Mouse (Mus musculus): ENCODE measurements around the gene Fam20c. TPM values are rescaled to one million over a fixed set of nuclear protein-coding genes. Genes with fewer than 3 reads are reported as not detected.

Fam20c gene
- polyA plus RNA-seq (2016; fragmentation: Nextera tagmentation; extraction: Ambion mirVana) = 21.6 and 23.3 TPM in 2 replicates

DNA sequence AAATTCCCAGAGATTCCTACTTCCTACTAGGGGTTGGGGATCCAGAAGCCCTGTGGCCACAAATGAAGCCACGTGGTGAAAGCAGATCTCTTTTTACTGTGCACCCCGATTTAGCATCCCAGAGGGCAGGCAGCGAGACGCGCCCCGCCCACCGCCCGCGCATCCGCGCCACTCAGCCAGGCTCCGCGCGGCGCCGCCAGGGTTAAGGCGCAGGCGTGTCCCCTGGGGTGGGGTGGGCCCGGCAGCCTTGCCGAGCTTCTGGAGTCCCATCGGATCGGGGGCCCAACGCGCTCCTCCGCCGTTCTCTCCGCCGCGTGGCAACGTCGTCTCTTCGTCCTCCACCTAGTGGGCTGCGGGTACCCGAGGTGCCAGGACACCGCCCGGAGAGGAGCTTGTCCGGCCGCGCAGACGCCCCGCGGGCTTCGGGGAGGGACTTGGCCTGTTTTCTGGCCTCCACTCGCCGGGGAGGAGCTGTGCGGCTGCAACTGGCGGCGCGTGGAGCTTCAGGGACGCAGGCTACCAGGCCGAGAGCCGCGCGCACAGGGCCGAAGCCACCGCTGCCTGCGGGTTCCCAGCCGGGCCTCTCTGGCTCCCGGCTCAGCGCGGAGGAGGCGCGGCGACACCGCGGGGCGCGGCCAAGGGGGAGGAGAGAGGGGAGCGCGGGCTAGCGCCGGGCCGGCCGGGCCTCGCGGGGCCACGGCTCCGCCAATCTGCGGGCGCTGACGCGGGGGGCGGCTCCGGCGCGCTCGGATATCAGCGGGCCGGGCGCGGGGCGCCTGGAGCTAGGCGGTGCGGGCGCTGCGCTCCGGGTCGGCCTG, at the start of gene Fam20c:
Gene Fam20c, plus strand, starts transcription at position 212 of the 818 bp plus-strand sequence.
- Histone ChIP-seq H3K4me2 (peak within 1 kb of the TSS; percentile 95), H3K27me3 (peaks cover 46% of the 10 kb centered on the region), H3K36me3 (replicated peaks) (0 out of 2 replicates have a peak, but pooled peaks cover 8% of the 10 kb centered on the region), H3K27ac (peak within 1 kb of the TSS; percentile 95), H3K9me3 (no peaks in the 10 kb centered on the region), H3K4me1 (peaks cover 39% of the 10 kb centered on the region), H3K9ac (peak within 1 kb of the TSS; percentile 80), H3K4me3 (replicated peaks) (peak within 1 kb of the TSS; percentile 67)
- 0% methylated on average over 95 of the region's 98 CpGs for WGBS
- peak; percentile 87 for ATAC-seq (ENCODE audit: low FRiP score)

DNA sequence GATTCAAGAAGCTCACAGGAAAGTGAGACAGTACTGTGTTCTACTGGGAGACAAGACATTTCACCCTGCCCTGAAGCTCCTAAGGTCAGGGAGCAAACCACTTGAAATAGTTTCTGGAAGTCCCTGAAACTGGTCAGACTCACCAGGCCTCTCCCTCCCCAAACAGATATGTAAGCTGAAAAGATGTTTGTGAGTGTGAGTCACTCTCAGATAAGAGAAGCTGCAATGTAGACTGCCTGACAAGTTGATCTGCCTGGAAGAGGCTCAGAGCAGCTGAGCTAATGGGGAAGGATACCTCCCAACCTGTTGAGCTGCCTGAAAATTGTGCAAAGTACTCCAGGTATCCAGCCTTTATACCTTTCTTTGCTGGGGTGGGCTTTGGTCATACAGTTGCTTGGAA, 46.9 kb upstream of the Fam20c start:
- no peaks in the 10 kb centered on the region; the same call in 1 of the 2 replicates for H3K27me3 ChIP-seq
- H3K4me3 ChIP-seq (replicated peaks) = no peak overlapping the region

DNA sequence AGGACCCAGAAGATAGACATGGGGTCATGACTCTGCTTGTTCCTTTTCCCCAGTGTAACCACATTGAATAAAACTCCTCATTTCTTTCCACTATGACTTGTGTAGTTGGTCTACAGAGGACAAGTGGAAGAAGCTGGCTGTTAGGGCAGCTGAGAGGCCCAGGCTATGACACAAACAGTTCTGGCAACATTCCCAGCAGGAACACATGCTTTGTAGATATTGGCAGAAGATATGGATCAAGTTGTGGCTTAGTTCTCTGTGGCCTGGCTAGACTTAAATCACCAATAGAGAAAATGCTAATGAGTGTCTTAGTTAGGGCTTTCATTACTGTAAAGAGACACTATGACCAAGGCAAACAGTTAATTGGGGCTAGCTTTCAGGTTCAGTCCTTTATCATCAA, 45.7 kb upstream of the Fam20c start:
- H3K4me3 ChIP-seq (replicated peaks) = no peak overlapping the region
- H3K27ac ChIP-seq = no peak overlapping the region
- H3K36me3 ChIP-seq (replicated peaks) = no peaks in the 10 kb centered on the region
- H3K27me3 ChIP-seq = no peaks in the 10 kb centered on the region; the same call in 1 of the 2 replicates
- no peak overlapping the region for H3K9ac ChIP-seq
- 0 out of 2 replicates have a peak, but pooled peaks cover 3% of the 10 kb centered on the region for H3K9me3 ChIP-seq
- no peak for ATAC-seq (ENCODE audit: low FRiP score)
- no peaks in the 10 kb centered on the region for H3K4me1 ChIP-seq
- no peak overlapping the region for H3K4me2 ChIP-seq

More for the DNA sequence above, 46.9 kb upstream of the Fam20c start:
- H3K27ac ChIP-seq = no peak overlapping the region
- H3K9ac ChIP-seq = no peak overlapping the region
- no peaks in the 10 kb centered on the region for H3K4me1 ChIP-seq
- no peaks in the 10 kb centered on the region for H3K36me3 ChIP-seq (replicated peaks)
- ATAC-seq (ENCODE audit: low FRiP score) = no peak
- no peak overlapping the region for H3K4me2 ChIP-seq
- H3K9me3 ChIP-seq = 0 out of 2 replicates have a peak, but pooled peaks cover 2% of the 10 kb centered on the region

DNA sequence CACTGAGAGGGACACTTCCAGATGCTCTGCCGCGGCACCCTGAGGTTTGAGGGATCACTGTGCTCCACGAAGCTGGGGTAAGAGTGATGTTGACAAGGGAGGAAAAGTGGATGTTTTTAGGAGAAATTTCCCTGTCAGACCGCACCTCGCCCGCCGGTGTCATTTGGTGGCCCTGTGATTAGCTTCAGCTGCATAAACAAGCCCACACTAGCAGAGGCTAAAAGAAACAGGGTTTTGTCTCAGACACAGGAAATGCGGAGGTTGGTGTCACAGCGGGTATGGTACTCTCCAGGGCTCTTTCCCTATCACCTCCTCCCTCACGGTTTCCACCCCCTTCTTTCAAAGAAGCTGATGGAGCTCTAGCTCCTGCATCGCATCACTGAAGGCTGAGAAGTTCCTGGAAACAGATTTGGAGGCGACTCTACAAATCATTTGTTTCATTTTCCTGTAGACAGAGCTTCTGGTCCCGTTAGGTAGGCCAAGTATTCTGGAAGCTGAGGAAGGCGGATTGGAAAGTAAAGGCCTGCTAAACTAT, 38.7 kb upstream of the Fam20c start:
- 53% methylated on average over 14 of the region's 14 CpGs for WGBS
- Histone ChIP-seq H3K4me1 (no peaks in the 10 kb centered on the region), H3K9me3 (0 out of 2 replicates have a peak, but pooled peaks cover 3% of the 10 kb centered on the region), H3K9ac (no peak overlapping the region), H3K4me3 (replicated peaks) (no peak overlapping the region), H3K27me3 (peaks cover 5% of the 10 kb centered on the region; the same call in 1 of the 2 replicates), H3K27ac (no peak overlapping the region), H3K36me3 (replicated peaks) (no peaks in the 10 kb centered on the region), H3K4me2 (no peak overlapping the region)
- ATAC-seq (ENCODE audit: low FRiP score) = no peak

DNA sequence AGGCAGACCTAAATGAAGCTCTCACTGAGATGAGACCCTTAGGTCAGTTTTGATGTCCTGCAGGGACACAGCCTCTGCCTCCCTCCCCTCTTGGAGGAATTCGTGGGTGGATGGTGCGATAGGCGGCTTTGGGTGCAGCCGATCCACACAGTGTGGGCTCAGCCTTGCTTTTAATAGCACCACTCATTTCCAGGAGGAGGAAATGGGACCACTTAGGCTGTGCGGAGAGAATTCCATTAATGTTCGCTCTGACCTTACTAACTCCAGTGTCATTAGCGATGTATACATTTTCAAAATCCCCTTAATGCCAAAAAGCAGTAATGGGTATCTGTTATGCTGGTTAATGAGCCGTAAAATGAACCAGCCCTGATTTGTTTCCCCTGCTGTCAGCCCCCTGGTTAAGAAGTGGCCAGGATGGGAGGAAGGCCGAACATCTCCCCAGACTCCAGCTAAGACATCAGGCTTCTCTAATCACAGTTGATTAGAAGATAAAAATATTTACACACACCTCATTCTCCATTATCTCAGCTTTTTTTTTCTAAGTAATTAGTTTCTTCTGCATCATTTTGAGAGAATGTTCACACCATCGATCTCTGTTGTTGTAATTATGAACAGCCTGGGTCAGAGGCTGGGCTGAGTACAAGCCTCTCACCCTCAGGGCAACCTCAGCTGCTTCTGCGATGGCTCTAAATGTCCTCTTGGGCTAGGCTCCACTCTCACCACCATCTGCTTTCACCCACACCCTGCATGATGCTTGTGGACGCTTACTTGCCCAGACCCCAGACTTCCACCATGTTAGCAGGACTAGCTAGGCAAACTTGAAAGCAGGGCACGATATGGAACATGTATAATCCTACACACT, 33.8 kb upstream of the Fam20c start:
- 46% methylated on average over 13 of the region's 13 CpGs for WGBS
- Histone ChIP-seq H3K36me3 (replicated peaks) (no peaks in the 10 kb centered on the region), H3K27me3 (peaks cover 20% of the 10 kb centered on the region), H3K4me2 (no peak overlapping the region), H3K4me3 (replicated peaks) (no peak overlapping the region), H3K4me1 (no peaks in the 10 kb centered on the region), H3K9ac (no peak overlapping the region), H3K27ac (no peak overlapping the region), H3K9me3 (no peaks in the 10 kb centered on the region)
- no peak for ATAC-seq (ENCODE audit: low FRiP score)

DNA sequence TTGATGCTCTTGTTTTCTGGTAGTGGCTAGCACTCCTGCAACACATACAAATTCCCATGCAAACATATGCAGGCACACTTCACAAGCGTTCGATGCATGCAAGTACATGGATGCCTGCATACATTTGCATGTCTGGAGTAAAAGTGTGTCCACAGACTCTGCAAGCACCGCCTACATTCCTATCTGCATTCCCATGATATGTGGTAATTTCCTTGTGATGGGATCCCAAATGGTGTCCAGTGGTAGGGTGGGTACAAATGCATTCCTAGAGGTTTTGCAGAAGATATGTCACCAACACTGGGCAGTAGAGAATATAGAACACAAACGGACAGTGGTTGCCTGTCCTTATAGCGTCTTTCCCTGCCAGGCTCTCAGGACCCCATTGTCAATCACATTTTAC, 29.9 kb upstream of the Fam20c start:
- 90% methylated on average over 5 of the region's 5 CpGs for WGBS

DNA sequence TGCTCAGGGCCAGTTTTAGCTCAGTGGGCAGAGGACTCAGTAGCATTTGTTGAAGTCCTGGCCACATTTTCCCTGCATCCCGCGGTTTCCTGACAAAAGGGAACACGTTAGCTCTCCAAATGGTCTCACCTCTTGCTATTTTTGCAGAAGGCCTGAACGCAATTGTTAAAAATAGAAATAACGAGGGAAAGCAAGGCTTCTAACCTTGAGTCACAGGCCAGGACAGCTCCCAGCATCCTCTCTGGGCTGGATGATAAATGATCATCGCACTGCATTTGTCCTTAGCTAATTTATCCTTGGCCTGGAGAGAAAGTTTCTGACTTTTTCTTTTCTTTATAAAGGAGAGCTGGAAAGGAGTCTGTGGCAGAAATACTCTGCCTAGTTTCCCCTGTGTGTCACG, 29.2 kb upstream of the Fam20c start:
- Histone ChIP-seq H3K4me3 (replicated peaks) (no peak overlapping the region), H3K4me1 (no peaks in the 10 kb centered on the region), H3K36me3 (replicated peaks) (no peaks in the 10 kb centered on the region), H3K27me3 (peaks cover 15% of the 10 kb centered on the region), H3K27ac (no peak overlapping the region), H3K9me3 (no peaks in the 10 kb centered on the region), H3K4me2 (no peak overlapping the region), H3K9ac (no peak overlapping the region)
- 60% methylated on average over 7 of the region's 7 CpGs for WGBS
- ATAC-seq (ENCODE audit: low FRiP score) = no peak

More for the DNA sequence above, 29.9 kb upstream of the Fam20c start:
- H3K4me2 ChIP-seq = no peak overlapping the region
- no peak overlapping the region for H3K9ac ChIP-seq
- ATAC-seq (ENCODE audit: low FRiP score) = no peak
- H3K27ac ChIP-seq = no peak overlapping the region
- peaks cover 15% of the 10 kb centered on the region for H3K27me3 ChIP-seq
- H3K4me1 ChIP-seq = no peaks in the 10 kb centered on the region
- H3K9me3 ChIP-seq = no peaks in the 10 kb centered on the region
- H3K4me3 ChIP-seq (replicated peaks) = no peak overlapping the region
- H3K36me3 ChIP-seq (replicated peaks) = no peaks in the 10 kb centered on the region

DNA sequence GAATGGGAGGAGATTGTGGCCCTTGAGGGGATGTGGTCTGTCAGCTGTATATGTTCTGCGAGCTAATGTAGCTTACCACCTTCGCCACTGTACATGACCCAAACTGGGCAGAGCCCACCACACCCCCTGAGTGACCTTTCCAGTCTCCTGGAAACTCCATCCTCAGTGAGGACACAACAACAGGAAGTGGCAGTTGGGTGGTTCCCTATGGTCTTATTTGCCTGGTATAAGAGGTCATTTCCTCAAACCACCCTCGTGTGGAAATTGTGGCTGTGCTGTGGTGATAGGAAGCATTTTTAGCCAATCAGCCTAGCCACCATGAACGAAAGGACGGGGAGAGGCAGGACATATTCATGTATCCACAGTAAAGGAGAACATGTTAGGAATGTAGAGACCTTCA, 23.5 kb upstream of the Fam20c start:
- WGBS = 87% methylated on average over 5 of the region's 5 CpGs
- Histone ChIP-seq H3K4me2 (no peak overlapping the region), H3K9me3 (no peaks in the 10 kb centered on the region), H3K4me1 (no peaks in the 10 kb centered on the region), H3K9ac (no peak overlapping the region), H3K4me3 (replicated peaks) (no peak overlapping the region), H3K27ac (no peak overlapping the region), H3K36me3 (replicated peaks) (no peaks in the 10 kb centered on the region), H3K27me3 (no peaks in the 10 kb centered on the region)
- ATAC-seq (ENCODE audit: low FRiP score) = no peak

DNA sequence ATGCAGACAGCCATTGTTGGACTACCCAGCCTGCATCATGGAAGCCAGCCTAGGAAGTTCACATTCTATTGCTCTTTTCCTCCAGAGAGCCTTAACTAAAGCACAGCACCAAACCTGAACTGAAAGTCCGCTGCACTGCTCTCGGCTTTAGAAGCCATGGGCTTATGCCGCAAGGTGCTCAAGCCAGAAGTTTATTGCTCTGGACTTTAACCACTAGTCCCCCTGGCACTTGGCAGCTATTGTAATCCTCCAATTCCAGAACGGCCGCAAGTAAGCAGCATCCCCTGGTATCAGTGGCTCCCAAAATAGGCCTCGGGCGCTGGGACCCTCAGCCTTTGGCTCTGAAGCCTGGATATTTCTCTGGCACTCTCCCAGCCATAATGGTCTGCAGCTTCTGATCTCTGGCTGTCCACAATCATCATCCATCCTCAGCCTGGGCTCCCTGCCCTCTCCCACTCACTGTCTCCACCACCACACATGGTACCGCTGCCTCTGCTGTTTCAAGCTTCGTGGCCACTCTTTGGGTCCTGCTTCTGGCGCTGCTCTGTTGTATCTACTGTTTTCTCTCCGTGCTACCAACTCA, 20.9 kb upstream of the Fam20c start:
- H3K4me3 ChIP-seq (replicated peaks) = no peak overlapping the region

DNA sequence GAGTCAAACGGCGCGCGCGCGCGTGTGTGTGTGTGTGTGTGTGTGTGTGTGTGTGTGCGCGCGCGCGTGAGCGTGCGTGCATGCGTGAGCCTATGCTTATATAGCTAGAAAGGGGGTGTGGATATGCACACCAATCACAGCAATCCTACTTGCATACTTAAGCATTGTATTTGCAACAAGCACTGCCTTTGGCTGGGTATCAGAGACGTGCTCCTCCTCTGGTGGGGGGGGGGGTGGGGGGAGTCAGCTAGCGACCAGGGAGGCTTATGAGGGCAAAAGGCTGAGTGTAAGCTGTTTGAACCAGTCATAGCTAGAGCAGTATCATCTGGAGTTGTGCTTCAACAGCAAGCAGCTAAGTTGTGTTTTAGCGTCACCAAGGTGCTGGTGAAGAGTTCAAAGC, 20.3 kb upstream of the Fam20c start:
- Histone ChIP-seq H3K4me3 (replicated peaks) (no peak overlapping the region), H3K27ac (no peak overlapping the region), H3K9me3 (no peaks in the 10 kb centered on the region), H3K36me3 (replicated peaks) (no peaks in the 10 kb centered on the region), H3K4me2 (no peak overlapping the region), H3K4me1 (no peaks in the 10 kb centered on the region), H3K9ac (no peak overlapping the region), H3K27me3 (no peaks in the 10 kb centered on the region)
- ATAC-seq (ENCODE audit: low FRiP score) = no peak
- 82% methylated on average over 14 of the region's 18 CpGs for WGBS

More for the DNA sequence above, 20.9 kb upstream of the Fam20c start:
- Histone ChIP-seq H3K4me2 (no peak overlapping the region), H3K9me3 (no peaks in the 10 kb centered on the region), H3K27me3 (no peaks in the 10 kb centered on the region), H3K36me3 (replicated peaks) (no peaks in the 10 kb centered on the region), H3K27ac (no peak overlapping the region), H3K9ac (no peak overlapping the region), H3K4me1 (no peaks in the 10 kb centered on the region)
- WGBS = 93% methylated on average over 11 of the region's 11 CpGs
- no peak for ATAC-seq (ENCODE audit: low FRiP score)

DNA sequence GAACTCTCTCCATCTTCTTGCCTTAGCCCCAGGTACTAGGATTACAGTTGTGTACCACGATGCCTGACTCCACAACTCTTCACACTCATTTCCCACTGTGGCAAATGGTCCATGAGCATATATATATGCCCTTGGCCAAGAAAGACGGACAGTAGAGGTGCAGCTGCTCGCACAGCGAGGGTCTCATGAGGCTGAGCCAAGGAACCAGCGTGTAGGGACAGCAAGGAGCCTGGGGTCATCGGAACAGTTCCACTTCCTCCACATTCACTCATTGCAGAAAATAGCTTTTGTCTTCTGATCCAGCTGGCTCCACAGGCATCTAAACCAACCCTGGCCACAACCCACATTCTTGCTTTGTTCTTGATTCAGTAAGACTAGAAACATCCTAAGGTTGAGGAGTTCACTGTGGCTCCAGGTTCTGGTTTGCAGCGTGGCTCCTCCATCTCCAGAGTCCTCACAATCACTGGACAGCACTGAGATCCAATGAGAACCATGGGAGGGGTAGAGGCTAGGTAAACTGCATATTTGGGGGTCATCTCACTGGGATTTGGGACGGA, 19.0 kb upstream of the Fam20c start:
- Histone ChIP-seq H3K9me3 (no peaks in the 10 kb centered on the region), H3K36me3 (replicated peaks) (no peaks in the 10 kb centered on the region), H3K27me3 (no peaks in the 10 kb centered on the region), H3K4me2 (no peak overlapping the region), H3K27ac (no peak overlapping the region), H3K9ac (no peak overlapping the region), H3K4me3 (replicated peaks) (no peak overlapping the region), H3K4me1 (no peaks in the 10 kb centered on the region)
- no peak for ATAC-seq (ENCODE audit: low FRiP score)
- WGBS = 82% methylated on average over 8 of the region's 8 CpGs

DNA sequence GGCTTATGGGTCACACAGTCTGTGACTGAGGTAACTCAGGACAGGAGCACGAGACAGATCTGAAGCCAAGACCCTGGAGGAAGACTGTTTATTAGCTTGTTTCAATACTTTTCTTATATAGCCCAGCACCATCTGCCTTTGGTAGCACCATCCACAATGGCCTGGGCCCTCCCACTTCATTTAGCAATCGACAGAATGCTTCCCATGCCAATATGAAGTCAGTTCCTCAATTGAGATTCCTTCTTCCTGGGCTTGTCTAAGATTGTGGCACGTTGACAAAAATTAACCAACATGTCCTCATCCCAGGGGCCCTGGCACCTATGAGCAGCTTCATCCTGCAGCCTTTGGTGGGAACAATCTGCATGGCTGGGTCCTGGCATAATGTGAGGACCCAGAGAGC, 14.2 kb upstream of the Fam20c start:
- Histone ChIP-seq H3K4me1 (no peaks in the 10 kb centered on the region), H3K27ac (no peak overlapping the region), H3K4me2 (no peak overlapping the region), H3K9ac (no peak overlapping the region), H3K4me3 (replicated peaks) (no peak overlapping the region), H3K36me3 (replicated peaks) (no peaks in the 10 kb centered on the region), H3K27me3 (no peaks in the 10 kb centered on the region), H3K9me3 (no peaks in the 10 kb centered on the region)
- no peak for ATAC-seq (ENCODE audit: low FRiP score)
- 80% methylated on average over 3 of the region's 3 CpGs for WGBS
